Mouse (Mus musculus): Measurements from ENCODE around the gene Ccdc116.

- TF ChIP-seq CTCF (IDR thresholded peaks at IDR 0.05; ENCODE audit: low read depth) (no peak), EP300 (IDR thresholded peaks at IDR 0.05; ENCODE audit: low read depth) (no peak)
Measured at GRCm38 (mm10) chr16:17124119-17124870, 22.7 kb downstream of the Ccdc116 start.
